Mouse (Mus musculus): ENCODE data around the gene Slc34a2.

Gene Slc34a2

GRCm38 (mm10) chr5:53114616-53115267 lies 76.9 kb downstream of the Slc34a2 start:
- DNase-seq = no peak

GRCm38 (mm10) chr5:53118212-53118611 lies 80.3 kb downstream of the Slc34a2 start:
- no peak for DNase-seq

- DNase-seq = no peak
These were observed 81.8 kb downstream of the Slc34a2 start for GRCm38 (mm10) chr5:53119689-53120088.
